Mouse (Mus musculus) fat pad, adult 2 months (tissue): ENCODE results near the gene 4632433K11Rik.
"Not testable (repeated sequence)": the region's sequence is repeated elsewhere in the genome, so short reads cannot be mapped to it uniquely, and the experiment has no call there.

ENCODE experiments used
- DNase-seq: peaks from one replicate; pipeline ENCODE4 v3.0.0-alpha.2; 2011; ENCODE audit warnings: low read depth, low spot score; ENCODE audit errors: extremely low read depth

The 4632433K11Rik gene

DNA sequence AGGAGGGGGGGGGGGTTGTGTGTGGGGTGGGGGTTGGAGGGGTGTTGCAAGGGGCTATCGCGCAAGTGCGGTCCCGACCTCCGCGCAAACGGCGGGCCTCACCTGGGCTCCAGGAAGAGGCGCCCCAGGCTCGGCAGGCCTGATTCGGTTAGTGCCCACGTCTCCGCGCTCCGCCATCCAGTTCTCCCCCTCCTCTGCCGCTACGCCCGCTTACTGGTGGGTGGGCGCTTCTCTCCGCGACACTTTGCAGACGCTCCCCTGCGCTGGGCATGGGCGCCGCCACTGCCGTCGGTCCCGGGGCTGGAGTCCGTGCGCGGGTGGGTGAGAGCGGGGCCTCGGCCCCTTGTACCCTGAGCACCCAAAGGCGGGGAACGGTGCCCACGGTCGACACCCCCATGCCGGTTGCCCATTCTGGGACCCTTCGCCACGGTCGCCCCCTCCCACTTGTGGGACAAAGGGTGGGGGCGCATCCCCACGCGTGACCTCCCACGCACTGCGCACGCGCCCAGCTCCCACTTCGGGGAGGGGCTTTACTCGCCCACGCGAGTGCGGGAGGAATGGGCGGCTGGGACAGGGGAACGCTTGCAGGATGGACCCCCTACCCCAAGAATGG, 22.8 kb downstream of the 4632433K11Rik start:
- no peak for DNase-seq

DNA sequence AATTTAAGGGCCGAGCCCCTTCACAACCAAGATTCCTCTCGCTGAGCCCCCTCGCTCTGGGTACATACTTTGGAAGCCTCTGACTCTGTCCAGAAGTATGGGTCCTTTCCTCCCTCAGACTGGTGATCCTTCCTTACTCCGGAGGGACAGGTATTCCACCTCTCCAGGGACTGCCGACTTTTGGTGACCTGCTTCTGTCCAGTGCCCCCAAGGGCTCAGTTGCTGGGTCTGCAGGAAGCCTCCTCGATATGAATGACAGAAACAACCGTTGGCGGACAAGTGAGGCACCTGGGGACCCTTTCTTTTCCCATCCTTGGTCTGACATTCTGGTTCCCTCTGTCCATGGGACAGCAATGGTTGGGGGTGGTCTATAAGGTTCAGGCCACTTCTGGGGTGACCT, 23.5 kb downstream of the 4632433K11Rik start:
- DNase-seq: no peak

DNA sequence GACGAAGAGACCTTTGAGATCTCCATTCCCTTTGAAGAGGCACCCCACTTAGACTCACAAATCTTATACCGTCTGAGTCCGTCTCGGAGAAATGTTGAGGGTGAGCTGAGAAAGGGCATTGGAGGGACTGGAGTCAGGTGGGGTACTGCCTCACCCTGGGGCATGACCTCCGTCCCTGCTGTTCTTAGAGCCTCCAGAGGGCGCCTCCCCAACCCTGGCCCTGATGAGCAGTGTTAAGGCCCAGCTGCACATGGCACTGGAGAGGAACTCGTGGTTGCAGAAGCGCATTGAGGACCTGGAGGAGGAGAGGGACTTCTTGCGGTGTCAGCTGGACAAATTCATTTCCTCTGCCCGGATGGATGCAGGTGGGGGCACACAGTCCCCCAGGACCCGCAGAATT, 23.9 kb downstream of the 4632433K11Rik start:
- no peak for DNase-seq

DNA sequence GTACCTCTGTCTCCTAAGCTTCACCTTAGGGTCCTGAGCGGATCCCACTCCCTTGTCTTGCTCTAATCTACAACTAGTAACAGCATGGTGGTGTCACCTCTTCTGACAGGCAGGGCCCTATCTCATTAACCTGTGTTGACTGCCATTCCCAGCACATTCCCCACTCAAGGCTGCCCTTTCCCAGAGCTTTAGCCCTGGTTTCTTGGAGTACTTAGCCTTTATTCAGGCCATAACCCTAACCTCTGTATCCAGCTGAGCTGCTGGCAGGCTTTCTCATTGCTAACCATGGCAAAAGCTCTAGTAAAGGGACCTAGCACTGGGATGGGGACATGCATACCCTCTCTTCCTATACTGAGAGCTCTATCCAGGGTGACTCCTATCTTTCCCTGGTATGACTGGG, 24.7 kb downstream of the 4632433K11Rik start:
- no peak for DNase-seq

DNA sequence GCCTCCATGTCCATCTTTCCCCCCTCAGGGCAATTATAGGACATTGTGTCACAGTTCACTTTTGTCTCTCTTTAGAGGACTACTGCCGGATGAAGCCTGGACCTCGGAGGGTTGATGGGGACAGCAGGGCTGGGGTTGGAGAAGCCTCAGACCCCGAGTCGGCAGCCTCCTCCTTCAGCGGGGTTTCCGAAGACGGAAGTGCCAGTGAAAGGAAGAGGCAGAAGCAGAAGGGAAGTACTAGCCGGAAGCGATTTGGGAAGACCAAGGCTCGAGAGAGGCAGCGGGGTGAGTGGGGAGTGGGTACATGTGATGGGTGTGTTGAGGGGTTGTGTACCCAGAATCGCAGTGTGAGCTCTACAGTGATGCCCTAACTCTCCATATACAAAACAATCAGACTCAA, 25.5 kb downstream of the 4632433K11Rik start:
- no peak for DNase-seq

DNA sequence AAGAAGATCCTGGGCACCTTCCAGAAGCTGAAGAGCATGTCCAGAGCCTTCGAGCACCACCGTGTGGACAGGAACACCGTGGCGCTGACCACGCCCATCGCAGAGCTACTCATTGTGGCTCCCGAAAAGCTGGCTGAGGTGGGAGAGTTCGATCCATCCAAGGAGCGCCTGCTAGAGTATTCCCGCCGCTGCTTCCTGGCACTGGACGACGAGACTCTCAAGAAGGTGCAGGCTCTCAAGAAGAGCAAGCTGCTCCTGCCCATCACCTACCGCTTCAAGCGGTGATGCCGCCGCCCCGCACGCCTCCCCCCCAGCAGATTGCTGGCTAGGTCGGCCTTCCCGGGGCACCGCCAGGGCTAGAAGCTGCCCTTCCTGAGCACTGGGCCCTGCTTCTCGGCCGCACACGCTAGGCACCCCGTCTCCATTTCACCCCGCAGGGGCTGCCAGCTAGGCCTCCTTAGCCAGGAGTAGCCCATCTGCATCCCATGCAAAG, 26.4 kb downstream of the 4632433K11Rik start:
- DNase-seq: no peak

DNA sequence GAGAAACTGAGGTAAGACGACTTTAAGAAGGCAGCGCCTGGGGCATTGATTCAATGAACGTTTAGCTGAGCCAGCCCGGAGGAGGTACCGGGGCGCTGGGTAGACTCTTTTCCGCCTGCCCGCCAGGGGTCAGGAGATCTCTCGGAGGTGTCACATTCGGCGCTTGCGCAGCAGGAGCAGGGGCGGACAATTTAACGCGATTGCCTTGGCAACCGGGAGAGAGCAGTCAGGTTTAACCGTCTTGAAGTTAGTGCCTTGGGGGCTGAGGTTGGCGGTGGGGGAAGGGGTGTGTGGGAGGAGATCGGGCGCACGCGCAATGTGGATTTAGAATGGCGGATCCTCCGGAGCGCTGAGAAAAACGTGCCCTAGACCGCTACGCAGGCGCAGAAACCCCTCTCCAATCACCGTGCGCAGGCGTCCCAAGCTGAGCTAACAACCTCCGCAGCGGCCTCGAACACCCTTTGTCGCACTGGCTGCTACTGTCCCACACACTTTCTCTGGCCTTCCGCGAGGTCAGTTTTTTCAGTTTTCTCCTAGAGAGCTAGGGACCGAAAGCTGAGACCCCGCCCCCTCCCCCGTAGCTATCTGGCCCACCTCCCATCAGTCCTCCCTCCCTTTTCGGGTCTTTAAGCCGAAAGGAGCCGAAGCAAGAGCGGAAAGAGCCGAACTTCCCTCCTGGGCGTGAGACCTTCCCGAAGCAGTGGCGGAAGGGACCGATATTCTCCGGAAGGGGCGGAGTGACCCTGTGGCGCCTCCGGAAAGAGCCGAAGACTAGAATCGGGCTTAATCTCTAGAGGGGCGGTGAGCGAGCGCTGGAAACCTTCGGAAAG, 27.2 kb downstream of the 4632433K11Rik start:
- DNase-seq: peak; percentile 68

DNA sequence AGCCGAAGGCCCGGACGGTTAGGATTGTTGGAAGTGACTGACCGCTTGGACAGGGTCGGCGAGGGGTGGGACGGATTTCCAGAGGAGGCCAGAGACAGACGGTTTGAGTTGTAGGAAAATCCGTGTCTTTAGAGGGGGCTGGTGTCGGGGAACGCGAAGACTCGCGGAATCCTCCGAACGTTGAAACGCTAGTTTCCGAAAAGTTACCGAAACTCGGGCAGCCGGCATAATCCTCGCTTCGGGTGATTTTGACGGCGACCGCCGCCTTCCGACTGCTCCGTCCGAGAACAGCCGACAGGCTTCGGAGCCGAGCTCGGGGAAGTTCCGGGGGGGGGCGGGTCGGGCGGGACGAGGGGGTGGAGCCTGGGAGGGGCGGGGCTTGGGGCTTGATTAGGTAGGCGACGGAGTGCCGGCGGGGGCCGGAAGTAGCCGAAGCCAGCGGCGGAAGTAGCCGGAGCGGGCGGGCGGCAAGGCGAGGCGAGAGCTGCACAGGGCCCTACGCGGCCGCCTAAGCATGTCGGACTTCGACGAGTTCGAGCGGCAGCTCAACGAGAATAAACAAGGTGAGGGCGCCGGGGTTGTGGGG, 27.9 kb downstream of the 4632433K11Rik start, which contains the start of gene U2af2:
Gene U2af2, plus strand, starts transcription at position 370 of the 586 bp plus-strand sequence.
- peak; percentile 36 for DNase-seq

DNA sequence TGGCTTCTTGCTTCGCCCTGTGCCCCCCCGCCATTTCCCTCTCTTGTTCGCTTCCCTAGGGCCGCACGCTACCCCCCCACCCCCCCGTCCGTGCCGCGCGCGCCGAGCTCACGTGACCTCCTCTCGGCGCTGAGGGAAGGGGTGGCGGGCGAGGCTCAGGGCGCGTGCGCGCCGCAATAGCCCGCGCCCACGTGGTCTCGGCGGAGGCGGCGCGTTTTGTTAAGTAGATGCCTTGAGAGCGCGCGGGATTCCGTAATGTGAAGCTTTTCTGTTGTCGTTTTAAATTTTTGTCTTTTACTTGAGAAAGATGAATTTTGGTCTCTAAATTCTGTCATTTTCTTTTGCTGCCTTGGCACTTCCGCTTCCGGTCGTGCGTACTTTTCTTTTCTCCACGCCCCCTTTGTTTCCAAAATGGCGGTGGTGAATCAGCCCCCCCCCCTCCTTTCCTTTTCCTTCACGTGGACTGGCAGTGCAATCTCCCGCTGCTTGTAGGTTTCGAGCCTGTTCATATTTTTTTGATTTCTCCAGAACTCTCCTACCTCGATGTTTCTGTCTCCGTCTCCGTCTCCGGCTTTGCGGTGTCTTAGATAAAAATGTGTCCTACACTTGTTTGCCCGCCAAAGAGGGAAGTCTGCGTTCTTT, 28.6 kb downstream of the 4632433K11Rik start:
- no peak for DNase-seq

DNA sequence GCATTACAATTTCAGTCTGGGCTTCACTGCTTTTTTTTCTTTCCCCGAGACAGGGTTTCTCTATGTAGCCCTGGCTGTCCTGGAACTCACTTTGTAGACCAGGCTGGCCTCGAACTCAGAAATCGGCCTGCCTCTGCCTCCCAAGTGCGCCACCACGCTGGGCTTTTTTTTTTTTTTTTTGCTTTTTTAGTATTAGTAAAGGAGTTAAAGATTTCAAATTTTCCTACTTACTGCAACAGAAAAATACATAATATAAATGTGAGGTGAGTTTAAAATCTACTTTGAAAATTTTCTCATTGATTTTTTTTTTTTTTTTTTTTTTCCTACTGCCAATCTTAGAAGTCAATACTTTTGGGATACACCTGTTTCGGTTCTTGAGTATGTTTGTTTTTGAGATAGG, 31.0 kb downstream of the 4632433K11Rik start:
- DNase-seq: no peak

DNA sequence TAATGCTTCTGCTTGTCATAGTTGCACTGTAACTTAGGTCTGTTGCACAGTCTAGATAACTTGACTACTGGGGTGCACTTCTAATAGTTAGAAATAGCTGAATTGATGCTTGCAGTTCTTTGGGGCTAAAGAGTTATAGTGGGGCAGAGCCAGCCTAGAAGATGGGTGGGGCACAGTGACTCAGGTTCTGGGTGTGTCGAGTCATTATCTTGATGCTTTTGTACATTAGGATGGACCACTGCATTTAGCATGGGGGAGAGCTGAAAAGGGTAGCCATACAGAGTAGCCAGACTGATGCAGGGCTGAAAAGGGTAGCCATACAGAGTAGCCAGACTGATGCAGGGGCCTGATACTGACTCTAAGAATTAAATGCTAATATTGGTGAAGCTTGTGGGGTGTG, 39.7 kb downstream of the 4632433K11Rik start:
- DNase-seq: no peak

DNA sequence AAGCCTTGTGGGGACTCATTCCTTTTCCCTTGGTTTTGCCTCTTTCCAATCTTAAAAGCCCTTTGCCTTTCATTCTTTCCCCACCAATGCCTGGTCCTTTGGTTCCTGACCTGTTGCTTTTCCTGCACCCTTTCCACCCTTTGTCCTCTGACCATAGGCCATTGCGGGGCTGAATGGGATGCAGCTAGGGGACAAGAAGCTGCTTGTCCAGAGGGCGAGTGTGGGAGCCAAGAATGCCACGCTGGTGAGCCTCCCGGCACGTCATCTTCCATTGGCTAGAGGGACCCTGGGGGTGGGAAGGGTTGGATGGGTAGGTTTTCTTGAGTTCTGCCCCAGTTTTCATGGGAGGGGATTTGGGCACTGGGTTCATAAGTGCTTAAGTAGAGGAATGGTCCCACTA, 41.1 kb downstream of the 4632433K11Rik start:
- DNase-seq: no peak

DNA sequence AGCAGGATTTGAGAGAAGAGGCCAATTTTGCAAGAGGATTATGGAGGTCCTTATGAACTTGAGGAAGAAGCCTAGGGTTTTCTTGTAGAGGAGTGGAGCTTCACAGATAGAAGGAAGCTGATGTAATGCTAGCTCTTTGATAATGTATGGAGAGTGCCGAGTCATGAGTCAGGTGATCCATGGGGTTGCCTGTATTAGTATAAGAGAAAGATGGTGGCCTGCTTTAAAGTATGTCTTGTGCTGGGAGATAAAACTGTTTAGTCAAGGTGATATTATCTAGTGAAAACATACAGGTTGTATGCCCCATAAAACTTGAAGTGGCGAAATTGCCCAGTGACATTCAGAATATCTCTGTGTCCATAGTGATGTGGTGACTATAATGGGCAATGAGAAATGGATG, 43.0 kb downstream of the 4632433K11Rik start:
- DNase-seq: no peak

DNA sequence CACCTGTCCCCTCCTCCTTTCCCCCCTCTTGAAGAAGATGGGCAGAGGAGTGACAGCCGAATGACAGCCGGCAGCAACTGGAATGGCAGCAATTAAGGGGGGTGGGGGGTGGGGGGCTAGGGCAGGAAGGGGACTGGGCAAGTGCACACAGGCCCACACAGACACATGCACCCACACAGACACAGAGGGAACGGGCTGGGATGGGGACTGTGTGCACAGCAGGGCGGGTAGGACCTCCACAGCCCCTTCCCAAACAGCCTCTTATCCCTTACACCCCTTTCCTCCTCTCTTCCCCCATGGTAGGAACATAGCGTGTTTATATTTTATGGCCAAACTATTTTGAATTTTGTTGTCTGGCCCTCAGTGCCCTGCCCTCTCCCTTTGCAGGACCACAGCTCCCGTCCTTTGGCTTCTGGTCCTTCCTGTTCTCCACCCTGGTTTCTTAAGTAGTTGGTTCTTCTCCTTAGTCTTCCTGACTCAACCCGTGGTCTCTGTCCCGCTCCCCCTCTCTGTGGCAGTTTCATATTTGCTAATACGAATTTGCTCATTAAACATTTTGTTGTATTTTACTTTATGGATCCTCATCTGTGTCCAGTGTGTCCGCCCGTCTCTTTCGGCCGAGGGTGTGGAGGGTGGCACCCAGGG, 45.6 kb downstream of the 4632433K11Rik start:
- DNase-seq: not testable (repeated sequence)

DNA sequence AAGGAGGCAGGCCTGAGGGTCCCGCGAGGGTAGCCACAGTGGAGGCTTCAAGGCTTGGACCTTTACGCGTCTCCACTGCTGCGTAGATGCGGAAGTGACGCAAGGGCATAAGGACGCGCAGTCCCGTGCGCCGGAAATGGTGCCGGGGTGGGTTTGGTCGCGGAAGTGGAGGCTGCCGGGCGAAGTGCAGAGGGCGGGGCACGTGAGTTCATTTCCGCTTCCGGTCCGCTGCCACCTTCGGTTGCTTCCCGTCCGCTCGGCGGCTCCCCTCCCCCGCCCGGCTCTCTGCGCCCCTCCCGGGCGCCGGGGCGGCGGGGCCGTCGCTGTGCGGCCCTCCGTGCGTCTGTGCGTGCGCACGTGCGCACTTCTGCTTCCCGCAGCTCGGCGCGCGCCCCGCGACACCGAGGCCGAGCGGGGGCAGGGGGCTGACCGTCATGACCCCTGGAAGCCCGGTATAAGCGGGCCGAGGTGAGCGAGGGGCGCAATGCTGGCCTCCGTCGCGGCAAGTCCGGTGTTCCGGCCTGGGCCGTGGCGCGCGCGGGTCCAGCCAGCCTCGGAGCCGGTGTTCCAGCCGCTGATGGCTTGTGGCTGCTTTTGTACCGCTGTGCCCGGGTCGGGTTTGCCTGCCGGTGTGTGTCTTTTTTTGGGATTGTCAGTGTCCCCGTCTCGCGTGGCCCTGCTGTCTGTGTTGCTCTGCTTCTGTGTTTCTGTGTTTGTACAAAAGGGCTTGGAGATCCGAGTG, 46.3 kb downstream of the 4632433K11Rik start, which contains the start of gene Epn1:
Gene Epn1, plus strand, starts transcription at position 226 of the 742 bp plus-strand sequence.
- DNase-seq: no peak

DNA sequence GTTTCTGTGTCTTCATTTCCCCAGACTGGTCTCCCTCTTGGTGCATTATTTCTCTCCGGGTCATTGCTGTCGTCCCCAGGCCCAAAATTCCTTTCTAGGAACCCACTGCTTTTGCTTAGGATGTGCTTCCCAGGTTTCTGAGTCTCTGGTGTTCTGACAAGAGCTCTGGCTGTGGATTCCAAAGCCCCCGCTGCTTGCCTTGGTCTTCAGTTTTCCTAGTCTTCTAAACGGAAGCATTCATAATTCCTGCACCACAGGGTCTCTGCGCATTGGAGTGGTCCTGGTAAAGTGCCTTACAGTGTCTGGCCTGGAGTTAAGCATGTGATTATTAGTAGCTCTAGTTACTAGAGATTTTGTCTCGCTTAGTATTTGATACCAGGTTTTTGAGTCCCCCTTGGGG, 46.9 kb downstream of the 4632433K11Rik start:
- no peak for DNase-seq

DNA sequence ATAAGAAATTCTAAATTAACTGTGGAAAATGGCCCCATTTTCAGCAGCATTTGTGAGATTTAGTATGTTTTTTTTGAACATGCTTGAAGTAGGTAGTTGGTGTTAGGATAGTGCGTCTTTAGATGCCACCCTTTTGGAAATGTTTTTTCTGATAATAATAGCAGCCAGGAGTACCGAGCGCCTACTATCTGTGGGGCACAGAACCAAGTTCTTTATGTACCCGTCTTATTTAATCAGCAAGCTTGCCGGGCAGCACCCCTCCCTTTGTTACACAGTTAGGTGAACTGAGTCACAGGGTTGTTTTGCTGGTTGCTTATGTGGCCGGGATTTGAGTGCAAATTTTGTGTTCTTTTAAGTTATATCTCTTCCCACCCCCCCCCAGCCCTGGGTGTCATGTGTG, 47.3 kb downstream of the 4632433K11Rik start:
- DNase-seq: no peak

DNA sequence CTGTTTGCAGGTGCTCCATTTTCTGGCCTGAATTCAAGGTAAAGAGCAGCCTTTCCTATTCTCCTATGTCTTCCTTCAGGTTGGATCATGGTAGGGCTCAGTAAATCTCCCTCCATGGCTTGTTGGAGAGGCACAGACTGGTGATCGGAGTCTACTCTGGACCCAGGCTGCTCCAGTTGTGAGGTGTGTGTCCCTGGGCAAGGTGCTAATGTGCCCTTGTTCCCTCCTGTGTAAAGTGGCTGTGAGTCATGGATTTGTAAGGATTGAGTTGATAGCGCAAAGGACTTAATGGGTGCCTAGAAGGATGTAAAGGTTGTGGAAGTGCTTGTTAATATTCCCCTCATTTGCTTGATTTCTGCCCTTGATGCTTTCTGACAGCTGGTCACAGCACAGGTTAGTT, 48.0 kb downstream of the 4632433K11Rik start:
- DNase-seq: no peak

DNA sequence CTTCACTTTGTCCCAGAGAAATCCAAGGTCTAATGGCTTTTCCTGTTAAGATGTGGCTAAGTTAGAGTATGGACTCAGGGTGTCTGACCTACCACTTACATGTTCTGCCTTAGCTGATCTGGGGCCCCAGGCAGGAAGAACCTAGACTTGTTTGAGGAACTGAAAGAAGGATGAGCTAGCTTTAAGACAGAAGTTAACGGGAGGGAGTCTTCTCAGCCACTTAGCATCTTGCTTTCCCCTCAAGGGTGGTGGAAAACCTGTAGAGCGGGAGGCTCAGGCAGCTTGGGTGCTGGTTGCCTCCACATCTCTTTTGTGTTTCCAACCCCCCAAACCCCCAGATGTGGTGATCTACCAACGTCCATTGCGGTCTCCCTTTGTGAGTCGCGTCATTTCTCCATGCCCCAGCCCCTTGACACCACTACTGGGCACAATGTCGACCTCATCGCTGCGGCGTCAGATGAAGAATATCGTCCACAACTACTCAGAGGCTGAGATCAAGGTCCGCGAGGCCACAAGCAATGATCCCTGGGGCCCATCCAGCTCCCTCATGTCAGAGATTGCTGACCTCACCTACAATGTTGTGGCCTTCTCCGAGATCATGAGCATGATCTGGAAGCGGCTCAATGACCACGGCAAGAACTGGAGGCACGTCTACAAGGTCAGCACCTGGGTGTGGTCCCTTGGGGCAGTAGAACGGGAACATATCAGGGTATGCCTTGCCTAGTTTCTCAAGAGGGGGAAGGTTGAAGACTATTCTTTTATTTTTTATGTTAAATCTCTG, 49.6 kb downstream of the 4632433K11Rik start:
- DNase-seq: no peak
